Mouse (Mus musculus): ENCODE results near the gene Tmem253. TPM values are rescaled to one million over a fixed set of nuclear protein-coding genes. Genes with fewer than 3 reads are reported as not detected.

Gene Tmem253
- 0.26 and 0.57 TPM in 2 replicates for polyA plus RNA-seq (2015; fragmentation: Nextera tagmentation; extraction: Ambion mirVana)

- H3K9me3 ChIP-seq, result no peaks in the 10 kb centered on the region
- no peaks in the 10 kb centered on the region for H3K36me3 ChIP-seq
- ATAC-seq (ENCODE audit: borderline replicate concordance, extremely low read depth, low FRiP score, low TSS enrichment), result no peak
- H3K9ac ChIP-seq, result peak within 1 kb of the TSS; percentile 67
- H3K4me3 ChIP-seq, result peak within 1 kb of the TSS; percentile 71
- WGBS, result 20% methylated on average over 6 of the region's 6 CpGs
- peak within 1 kb of the TSS; percentile 57 for H3K4me2 ChIP-seq
- H3K27me3 ChIP-seq, result no peaks in the 10 kb centered on the region
- peaks cover 38% of the 10 kb centered on the region for H3K4me1 ChIP-seq
- H3K27ac ChIP-seq, result peak within 1 kb of the TSS; percentile 96
Observed at GRCm38 (mm10) chr14:52015445-52016100, at the start of gene Tmem253. Gene Tmem253, plus strand, starts transcription at chr14:52015658.

- Histone ChIP-seq H3K9me3 (no peaks in the 10 kb centered on the region), H3K27ac (no peak overlapping the region), H3K27me3 (no peaks in the 10 kb centered on the region), H3K4me1 (no peaks in the 10 kb centered on the region), H3K9ac (no peak overlapping the region), H3K36me3 (no peaks in the 10 kb centered on the region), H3K4me2 (no peak overlapping the region), H3K4me3 (no peak overlapping the region)
- ATAC-seq (ENCODE audit: borderline replicate concordance, extremely low read depth, low FRiP score, low TSS enrichment), result no peak
- WGBS, result 50% methylated on average over 3 of the region's 3 CpGs
Observed at GRCm38 (mm10) chr14:51967400-51967799, 48.1 kb upstream of the Tmem253 start.

DNA sequence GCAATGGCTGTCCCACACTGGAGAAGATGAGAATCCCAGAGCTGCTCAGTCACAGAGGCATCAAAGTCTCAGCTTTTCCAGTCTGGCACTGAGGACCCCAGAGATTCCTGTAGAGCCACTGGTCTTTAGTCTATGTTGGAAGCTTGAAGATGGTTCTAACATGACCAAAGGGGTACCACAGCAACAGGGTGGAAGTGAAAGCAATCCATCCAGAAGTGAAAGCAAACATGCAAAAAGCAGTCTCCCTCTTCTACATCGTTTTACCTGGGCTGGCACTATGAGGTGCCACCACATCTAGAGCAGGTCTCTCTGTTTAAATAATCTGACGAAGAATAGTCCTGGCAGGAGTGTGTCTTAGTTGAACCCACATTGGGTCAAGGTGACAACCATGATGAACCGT lies 36.2 kb upstream of the Tmem253 start:
- Histone ChIP-seq H3K4me1 (peaks cover 8% of the 10 kb centered on the region), H3K27ac (no peak overlapping the region), H3K4me2 (no peak overlapping the region), H3K4me3 (no peak overlapping the region), H3K36me3 (no peaks in the 10 kb centered on the region), H3K9me3 (no peaks in the 10 kb centered on the region), H3K9ac (no peak overlapping the region), H3K27me3 (no peaks in the 10 kb centered on the region)
- 68% methylated on average over 3 of the region's 3 CpGs for WGBS
- ATAC-seq (ENCODE audit: borderline replicate concordance, extremely low read depth, low FRiP score, low TSS enrichment), result no peak

GRCm38 (mm10) chr14:51983251-51983650 lies 32.2 kb upstream of the Tmem253 start:
- no peaks in the 10 kb centered on the region for H3K9me3 ChIP-seq
- ATAC-seq (ENCODE audit: borderline replicate concordance, extremely low read depth, low FRiP score, low TSS enrichment), result no peak
- peaks cover 26% of the 10 kb centered on the region for H3K4me1 ChIP-seq
- H3K36me3 ChIP-seq, result peaks cover 10% of the 10 kb centered on the region
- no peaks in the 10 kb centered on the region for H3K27me3 ChIP-seq
- no peak overlapping the region for H3K27ac ChIP-seq
- WGBS, result 62% methylated on average over 4 of the region's 4 CpGs
- no peak overlapping the region for H3K9ac ChIP-seq
- H3K4me2 ChIP-seq, result peak overlapping the region; percentile 93; the same call in 1 of the 2 replicates
- no peak overlapping the region for H3K4me3 ChIP-seq

GRCm38 (mm10) chr14:51983855-51984246 lies 31.6 kb upstream of the Tmem253 start:
- Histone ChIP-seq H3K9ac (peak overlapping the region; percentile 89), H3K4me3 (peak overlapping the region; percentile 86), H3K27ac (peak overlapping the region; percentile 93), H3K27me3 (no peaks in the 10 kb centered on the region), H3K4me2 (peak overlapping the region; percentile 93), H3K9me3 (no peaks in the 10 kb centered on the region), H3K4me1 (peaks cover 26% of the 10 kb centered on the region), H3K36me3 (peaks cover 11% of the 10 kb centered on the region)
- no peak for ATAC-seq (ENCODE audit: borderline replicate concordance, extremely low read depth, low FRiP score, low TSS enrichment)
- 15% methylated on average over 10 of the region's 10 CpGs for WGBS

DNA sequence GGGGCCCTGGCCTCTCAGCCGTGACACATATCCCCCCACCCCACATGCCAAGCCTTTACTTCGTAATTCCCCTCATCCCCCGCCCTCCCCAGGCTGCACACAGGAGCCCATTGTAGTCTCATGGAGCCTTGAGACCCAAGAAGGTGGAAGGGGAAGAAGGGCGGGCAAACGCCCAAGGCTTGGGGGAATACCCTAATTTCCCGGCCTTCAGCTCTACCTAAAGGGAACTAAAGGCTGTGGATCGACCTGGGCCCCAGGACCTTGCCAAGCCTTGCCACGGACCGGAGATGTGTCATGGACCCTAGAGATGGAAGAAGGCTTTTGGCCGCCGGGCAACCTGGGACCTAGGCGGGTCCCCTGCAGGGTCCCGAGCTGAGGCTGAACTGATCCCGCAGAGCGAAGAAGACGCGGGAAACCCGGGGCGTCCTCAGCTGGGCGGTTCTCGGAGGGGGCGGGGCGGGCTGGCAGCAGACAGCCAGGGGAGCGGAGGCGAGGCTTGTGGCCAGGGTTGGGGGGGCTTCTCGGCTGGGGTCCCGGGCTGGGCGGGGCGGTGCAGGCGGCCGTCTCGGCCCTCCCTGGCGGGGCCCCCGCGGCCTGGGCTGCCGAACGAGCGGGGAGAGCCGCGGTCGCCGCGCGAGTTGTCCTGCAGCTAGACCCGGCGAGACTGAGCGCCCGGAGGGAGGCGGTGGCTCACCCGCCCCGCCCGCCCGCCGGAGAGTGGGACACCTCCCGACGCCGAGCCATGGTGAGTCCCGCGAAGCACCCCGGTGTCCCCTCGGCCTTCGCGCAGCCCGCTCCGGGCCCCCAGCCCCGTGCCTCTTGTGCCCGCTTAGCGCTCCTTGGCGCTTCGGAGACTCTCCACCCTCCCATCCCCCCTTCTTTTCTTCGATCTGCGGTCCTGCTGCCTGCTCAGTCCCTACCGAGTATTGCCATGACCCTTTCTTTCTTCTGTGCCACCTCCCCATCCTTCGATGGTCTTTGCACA lies 30.9 kb upstream of the Tmem253 start, which contains the start of gene Arhgef40:
TSS of gene Arhgef40 (plus strand) at position 473 of the 985 bp plus-strand sequence.
- peak; percentile 86 for ATAC-seq (ENCODE audit: borderline replicate concordance, extremely low read depth, low FRiP score, low TSS enrichment)
- H3K4me2 ChIP-seq, result peak within 1 kb of the TSS; percentile 93
- 0% methylated on average over 69 of the region's 74 CpGs for WGBS
- no peaks in the 10 kb centered on the region for H3K9me3 ChIP-seq
- peaks cover 18% of the 10 kb centered on the region for H3K36me3 ChIP-seq
- peak within 1 kb of the TSS; percentile 93 for H3K27ac ChIP-seq
- no peaks in the 10 kb centered on the region for H3K27me3 ChIP-seq
- peaks cover 26% of the 10 kb centered on the region for H3K4me1 ChIP-seq
- H3K4me3 ChIP-seq, result peak within 1 kb of the TSS; percentile 86
- peak within 1 kb of the TSS; percentile 89 for H3K9ac ChIP-seq

DNA sequence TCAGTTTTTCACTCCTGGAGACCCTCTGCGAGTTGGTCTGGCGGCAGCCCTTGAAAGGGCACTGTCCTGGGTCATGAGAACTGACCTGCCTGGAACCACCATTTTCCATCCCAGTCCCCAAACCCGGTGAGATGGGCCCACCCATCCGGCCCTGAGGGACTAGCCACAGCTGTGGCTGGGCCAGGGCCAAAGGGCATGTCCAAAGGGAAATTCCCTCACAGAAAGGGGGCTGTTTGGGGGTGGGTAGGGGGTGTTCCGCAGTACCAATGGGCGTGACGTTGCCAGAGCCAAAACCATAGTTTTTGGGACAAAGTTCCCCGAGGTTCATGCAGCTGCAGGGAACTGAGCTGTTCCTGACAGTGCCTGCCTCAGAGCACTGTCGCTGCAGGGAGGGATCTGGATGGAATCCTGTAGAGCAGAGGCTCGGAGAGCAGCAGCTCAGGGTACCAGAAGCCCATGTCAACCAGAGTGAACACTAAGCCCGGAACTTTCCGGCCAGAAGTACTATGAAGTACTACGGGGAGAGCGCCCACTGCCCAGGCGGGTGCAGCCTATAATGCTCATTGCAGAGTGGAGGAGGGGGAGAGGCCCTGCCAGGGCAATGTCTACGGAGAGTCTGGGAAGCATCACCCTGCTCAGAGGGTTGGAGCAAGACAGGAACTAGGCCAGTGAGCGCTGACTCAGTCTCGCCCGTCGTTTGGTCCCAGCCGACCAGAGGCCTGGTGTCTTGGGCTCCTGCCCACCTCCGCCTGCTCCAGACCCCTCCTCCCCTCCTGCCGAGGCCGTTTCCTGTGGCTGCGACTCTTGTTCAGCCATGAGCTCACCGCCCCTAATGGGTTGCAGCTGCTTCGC lies 29.9 kb upstream of the Tmem253 start:
- Histone ChIP-seq H3K9me3 (no peaks in the 10 kb centered on the region), H3K27ac (peak overlapping the region; percentile 93), H3K36me3 (peaks cover 28% of the 10 kb centered on the region), H3K4me2 (peak overlapping the region; percentile 93), H3K4me3 (peak overlapping the region; percentile 86), H3K27me3 (no peaks in the 10 kb centered on the region), H3K9ac (peak overlapping the region; percentile 89), H3K4me1 (peaks cover 26% of the 10 kb centered on the region)
- peak; percentile 82 for ATAC-seq (ENCODE audit: borderline replicate concordance, extremely low read depth, low FRiP score, low TSS enrichment)
- WGBS, result under 1% methylated on average over 27 of the region's 27 CpGs

DNA sequence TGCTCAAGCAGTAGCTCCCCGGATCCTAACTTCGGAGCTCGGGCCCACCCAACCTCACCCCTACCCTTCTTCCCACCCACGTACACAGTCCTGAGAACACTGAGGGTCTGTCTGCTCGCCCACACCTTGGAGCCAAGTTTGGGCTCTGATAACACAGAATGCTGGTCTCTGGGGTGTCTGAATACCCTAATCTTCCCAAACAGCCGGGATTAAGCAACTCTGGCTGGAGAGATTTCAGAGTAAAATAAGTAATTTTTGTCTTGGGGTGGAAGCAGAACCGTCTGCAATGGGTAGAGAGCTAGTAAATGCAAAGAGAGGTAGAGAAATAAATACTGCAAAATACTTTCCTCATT lies 29.3 kb upstream of the Tmem253 start:
- Histone ChIP-seq H3K9ac (peak overlapping the region; percentile 89), H3K4me1 (peaks cover 26% of the 10 kb centered on the region), H3K27ac (peak overlapping the region; percentile 93), H3K27me3 (no peaks in the 10 kb centered on the region), H3K9me3 (no peaks in the 10 kb centered on the region), H3K36me3 (peaks cover 34% of the 10 kb centered on the region), H3K4me2 (peak overlapping the region; percentile 93), H3K4me3 (peak overlapping the region; percentile 86)
- no peak for ATAC-seq (ENCODE audit: borderline replicate concordance, extremely low read depth, low FRiP score, low TSS enrichment)
- 4% methylated on average over 7 of the region's 7 CpGs for WGBS

GRCm38 (mm10) chr14:51987177-51987576 lies 28.3 kb upstream of the Tmem253 start:
- H3K4me3 ChIP-seq, result no peak overlapping the region
- peaks cover 44% of the 10 kb centered on the region for H3K36me3 ChIP-seq
- WGBS, result 86% methylated on average over 6 of the region's 6 CpGs
- H3K4me2 ChIP-seq, result no peak overlapping the region
- H3K4me1 ChIP-seq, result peaks cover 26% of the 10 kb centered on the region
- no peaks in the 10 kb centered on the region for H3K9me3 ChIP-seq
- no peak overlapping the region for H3K27ac ChIP-seq
- no peak for ATAC-seq (ENCODE audit: borderline replicate concordance, extremely low read depth, low FRiP score, low TSS enrichment)
- no peak overlapping the region for H3K9ac ChIP-seq
- no peaks in the 10 kb centered on the region for H3K27me3 ChIP-seq

- H3K4me1 ChIP-seq, result peaks cover 23% of the 10 kb centered on the region
- H3K4me2 ChIP-seq, result no peak overlapping the region
- no peaks in the 10 kb centered on the region for H3K27me3 ChIP-seq
- peaks cover 58% of the 10 kb centered on the region for H3K36me3 ChIP-seq
- 80% methylated on average over 12 of the region's 12 CpGs for WGBS
- no peak overlapping the region for H3K9ac ChIP-seq
- no peak for ATAC-seq (ENCODE audit: borderline replicate concordance, extremely low read depth, low FRiP score, low TSS enrichment)
- no peak overlapping the region for H3K27ac ChIP-seq
- no peaks in the 10 kb centered on the region for H3K9me3 ChIP-seq
- no peak overlapping the region for H3K4me3 ChIP-seq
Observed at GRCm38 (mm10) chr14:51988731-51989130, 26.7 kb upstream of the Tmem253 start.

DNA sequence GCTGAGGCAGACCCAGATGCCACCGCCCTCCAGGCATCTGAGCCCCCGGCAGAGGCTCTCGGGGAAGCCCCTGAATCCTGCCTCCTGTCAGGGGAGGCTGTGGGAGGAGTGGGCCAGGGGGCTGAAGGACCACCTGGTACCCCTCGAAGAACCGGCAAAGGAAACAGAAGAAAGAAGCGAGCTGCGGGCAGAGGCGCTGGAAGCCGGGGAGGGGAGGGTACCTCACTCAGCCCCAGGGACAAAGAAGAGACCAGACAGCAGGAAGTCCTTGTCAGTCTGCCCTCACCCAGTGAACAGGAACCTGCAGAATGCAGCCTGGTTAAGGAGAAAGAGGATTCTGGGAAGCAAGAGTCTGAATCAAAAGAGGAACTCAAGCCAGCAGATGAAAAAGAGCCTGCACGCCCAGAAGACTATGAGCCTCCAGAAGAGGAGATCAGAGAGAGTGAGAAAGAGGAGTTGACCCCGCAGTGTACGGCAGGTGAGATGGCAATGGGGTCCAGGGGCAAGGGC lies 25.9 kb upstream of the Tmem253 start:
- no peaks in the 10 kb centered on the region for H3K27me3 ChIP-seq
- H3K4me2 ChIP-seq, result no peak overlapping the region
- no peaks in the 10 kb centered on the region for H3K9me3 ChIP-seq
- WGBS, result 72% methylated on average over 12 of the region's 12 CpGs
- H3K36me3 ChIP-seq, result peaks cover 64% of the 10 kb centered on the region
- ATAC-seq (ENCODE audit: borderline replicate concordance, extremely low read depth, low FRiP score, low TSS enrichment), result no peak
- H3K27ac ChIP-seq, result no peak overlapping the region
- no peak overlapping the region for H3K4me3 ChIP-seq
- H3K9ac ChIP-seq, result no peak overlapping the region
- H3K4me1 ChIP-seq, result peaks cover 17% of the 10 kb centered on the region
